Mouse (Mus musculus) heart, embryonic 14.5 days (tissue): ENCODE data around the gene Limk1. TPM values are rescaled to one million over a fixed set of nuclear protein-coding genes. Genes with fewer than 3 reads are reported as not detected.

ENCODE experiments used
- ATAC-seq: fragments of 200-750 bp; cut with Nextera tagmentation; 2 replicates; pipeline ENCODE4 v1.8.0; 2017; ENCODE audit warnings: low read depth, moderate TSS enrichment; ENCODE audit not compliant: insufficient number of reproducible peaks, insufficient read depth, low FRiP score
- H3K27ac ChIP-seq, 2 experiments: fragments of 200-500 bp in 1 of 2; fragments of 300-500 bp in 1 of 2; sonication (generic) in 1 of 2; replicated peaks in 1 of 2; 2 replicates each; pipeline ENCODE4 v1.5.1; 2012 to 2014; ENCODE audit warnings: low read depth in 2 of 2, low read length in 2 of 2, control low read depth in 1 of 2, mild to moderate bottlenecking in 1 of 2, mixed read lengths in 1 of 2; ENCODE audit not compliant: control insufficient read depth in 1 of 2, insufficient read depth in 1 of 2
- H3K27me3 ChIP-seq: fragments of 300-500 bp; sonication (generic); 2 replicates; pipeline ENCODE4 v1.6.1; 2014; ENCODE audit warnings: mild to moderate bottlenecking, low read length, control low read depth; ENCODE audit not compliant: control insufficient read depth, insufficient read depth
- H3K36me3 ChIP-seq: fragments of 300-500 bp; sonication (generic); 2 replicates; pipeline ENCODE4 v1.6.1; 2014; ENCODE audit warnings: mild to moderate bottlenecking, control low read depth, low read length, mixed read lengths; ENCODE audit not compliant: control insufficient read depth, insufficient read depth
- H3K4me1 ChIP-seq, 2 experiments: fragments of 200-500 bp in 1 of 2; fragments of 300-500 bp in 1 of 2; sonication (generic) in 1 of 2; 2 replicates each; pipeline ENCODE4 v1.6.1; 2012 to 2014; ENCODE audit warnings: low read length in 2 of 2, control low read depth in 1 of 2, mixed read lengths in 1 of 2; ENCODE audit not compliant: control insufficient read depth in 2 of 2, insufficient read depth in 2 of 2
- H3K4me2 ChIP-seq: fragments of 300-500 bp; sonication (generic); 2 replicates; pipeline ENCODE4 v1.6.1; 2014; ENCODE audit warnings: mild to moderate bottlenecking, low read length
- H3K4me3 ChIP-seq, 2 experiments: fragments of 200-500 bp in 1 of 2; fragments of 300-500 bp in 1 of 2; sonication (generic) in 1 of 2; 2 replicates each; pipeline ENCODE4 v1.5.1; 2012 to 2014; ENCODE audit warnings: low read length in 2 of 2, mild to moderate bottlenecking in 2 of 2, control low read depth in 1 of 2, low read depth in 1 of 2, moderate library complexity in 1 of 2; ENCODE audit not compliant: control insufficient read depth in 1 of 2, insufficient read depth in 1 of 2
- H3K9ac ChIP-seq: fragments of 300-500 bp; sonication (generic); 2 replicates; pipeline ENCODE4 v1.6.1; 2014; ENCODE audit warnings: mild to moderate bottlenecking, low read length
- H3K9me3 ChIP-seq: fragments of 300-500 bp; sonication (generic); 2 replicates; pipeline ENCODE4 v1.6.1; 2016; ENCODE audit warnings: low read length, control low read depth; ENCODE audit not compliant: control insufficient read depth
- polyA plus RNA-seq: library from polyadenylated mRNA; unstranded; fragments of >200 nt; fragmentation: Nextera tagmentation; extraction: Ambion mirVana; gene quantifications from 2 replicates; pipeline ENCODE4 v1.2.1, GENCODE M21; 2014

The Limk1 gene
- polyA plus RNA-seq, 1 experiment from 2014 or later: 3.6 TPM

- no peak for ATAC-seq
- Histone ChIP-seq H3K4me1 (no peaks in the 10 kb centered on the region), H3K27ac (no peak overlapping the region), H3K4me2 (no peak overlapping the region), H3K4me3 (no peak overlapping the region), H3K9me3 (no peaks in the 10 kb centered on the region), H3K9ac (no peak overlapping the region), H3K27me3 (no peaks in the 10 kb centered on the region), H3K36me3 (0 out of 2 replicates have a peak, but pooled peaks cover 4% of the 10 kb centered on the region)
Observed at GRCm38 (mm10) chr5:134606314-134606713, 82.1 kb downstream of the Limk1 start.

Other genes with a start within 250 kb of the Limk1 start
- 53.9 and 55.0 TPM in 2 replicates for gene Gtf2ird1, start 231.9 kb downstream of the Limk1 start, polyA plus RNA-seq
- gene Clip2, start 136.2 kb downstream of the Limk1 start, polyA plus RNA-seq: 1.2 and 1.9 TPM in 2 replicates
- not detected in 2 replicates for gene Syna, start 128.4 kb downstream of the Limk1 start, polyA plus RNA-seq
- gene Rfc2, start 107.2 kb downstream of the Limk1 start, polyA plus RNA-seq: 181 and 184 TPM in 2 replicates
- gene Lat2, start 73.6 kb downstream of the Limk1 start, polyA plus RNA-seq: 2.1 and 3.2 TPM in 2 replicates
- gene Eif4h, start 49.1 kb downstream of the Limk1 start, polyA plus RNA-seq: 303 and 326 TPM in 2 replicates
- 202 and 337 TPM in 2 replicates for gene Eln, start 58.7 kb upstream of the Limk1 start, polyA plus RNA-seq
- gene Tmem270, start 218.1 kb upstream of the Limk1 start, polyA plus RNA-seq: not detected in 2 replicates
- 0.31 and 0.63 TPM in 2 replicates for gene Cldn13, start 226.9 kb upstream of the Limk1 start, polyA plus RNA-seq
- gene Mettl27, start 243.8 kb upstream of the Limk1 start, polyA plus RNA-seq: 11.1 and 12.0 TPM in 2 replicates